Mouse (Mus musculus) adrenal gland, postnatal 0 days (tissue): ENCODE data around the gene Sgca. TPM values are rescaled to one million over a fixed set of nuclear protein-coding genes. Genes with fewer than 3 reads are reported as not detected.

ENCODE experiments used
- polyA plus RNA-seq: library from polyadenylated mRNA; unstranded; fragments of >200 nt; fragmentation: Nextera tagmentation; extraction: Ambion mirVana; gene quantifications from 2 replicates; pipeline ENCODE4 v1.2.1, GENCODE M21; 2015

Gene Sgca
- 0.46 and 1.4 TPM in 2 replicates for polyA plus RNA-seq

GRCm38 (mm10) chr11:94976199-94976598, at the start of gene Sgca:
Gene Sgca, minus strand, starts transcription at chr11:94976327.

GRCm38 (mm10) chr11:95009629-95010014, 33.5 kb upstream of the Sgca start, which contains the start of gene Samd14:
Gene Samd14, plus strand, starts transcription at chr11:95009879.

GRCm38 (mm10) chr11:94990749-94991577, 14.8 kb upstream of the Sgca start, which contains the start of gene Ppp1r9b:
Gene Ppp1r9b, plus strand, starts transcription at chr11:94991035.

GRCm38 (mm10) chr11:94967419-94967818, 8.7 kb downstream of the Sgca start, which contains the start of gene Hils1:
Gene Hils1, plus strand, starts transcription at chr11:94967593.

GRCm38 (mm10) chr11:94936045-94936444, 40.1 kb downstream of the Sgca start, which contains the start of gene Col1a1:
Gene Col1a1, plus strand, starts transcription at chr11:94936224.

Other genes with a start within 250 kb of the Sgca start
- gene Cdc34b, start 234.5 kb downstream of the Sgca start, polyA plus RNA-seq, result 0.11 TPM in 1 of 2 replicates, not detected in the other
- not detected in 2 replicates for gene Tmem92, start 193.6 kb downstream of the Sgca start, polyA plus RNA-seq
- gene Col1a1, start 40.1 kb downstream of the Sgca start, polyA plus RNA-seq, result 648 and 745 TPM in 2 replicates
- gene Hils1, start 8.7 kb downstream of the Sgca start, polyA plus RNA-seq, result not detected in 2 replicates
- gene Ppp1r9b, start 14.7 kb upstream of the Sgca start, polyA plus RNA-seq, result 8.7 and 10.2 TPM in 2 replicates
- 14.8 and 27.2 TPM in 2 replicates for gene Samd14, start 33.6 kb upstream of the Sgca start, polyA plus RNA-seq
- 38.4 and 48.3 TPM in 2 replicates for gene Pdk2, start 65.0 kb upstream of the Sgca start, polyA plus RNA-seq
- 12.8 and 14.5 TPM in 2 replicates for gene Itga3, start 100.5 kb upstream of the Sgca start, polyA plus RNA-seq
- 0.04 TPM in 1 of 2 replicates, not detected in the other for gene Dlx3, start 143.8 kb upstream of the Sgca start, polyA plus RNA-seq
- 0.44 and 0.66 TPM in 2 replicates for gene Dlx4, start 169.9 kb upstream of the Sgca start, polyA plus RNA-seq